Mouse (Mus musculus) testis, adult 2 months (tissue): Measurements from ENCODE around the gene Ube2g1. TPM values are rescaled to one million over a fixed set of nuclear protein-coding genes. Genes with fewer than 3 reads are reported as not detected.
A peak's percentile ranks its signal among the peaks of the same experiment; 100 is the strongest.

Experiments
- H3K27ac ChIP-seq: fragments of 200-500 bp; 2 replicates; pipeline ENCODE4 v1.5.1; 2012; ENCODE audit warnings: low read depth, low read length; ENCODE audit not compliant: control insufficient read depth, insufficient read depth
- H3K27me3 ChIP-seq: fragments of 200-500 bp; 2 replicates; pipeline ENCODE4 v1.6.1; 2012; ENCODE audit warnings: mild to moderate bottlenecking, low read length, moderate library complexity; ENCODE audit not compliant: control insufficient read depth, insufficient read depth
- H3K36me3 ChIP-seq: fragments of 200-500 bp; 2 replicates; pipeline ENCODE4 v1.6.1; 2012; ENCODE audit warnings: mild to moderate bottlenecking, low read length; ENCODE audit not compliant: control insufficient read depth, insufficient read depth
- H3K4me1 ChIP-seq: fragments of 200-500 bp; 2 replicates; pipeline ENCODE4 v1.6.1; 2012; ENCODE audit warnings: low read length; ENCODE audit not compliant: control insufficient read depth, insufficient read depth
- H3K4me3 ChIP-seq: fragments of 200-500 bp; 2 replicates; pipeline ENCODE4 v1.5.1; 2012; ENCODE audit warnings: low read depth, mild to moderate bottlenecking, low read length, moderate library complexity, mixed read lengths; ENCODE audit not compliant: control insufficient read depth
- CTCF ChIP-seq: fragments of 200-500 bp; IDR thresholded peaks from 2 replicates; pipeline ENCODE4 v1.5.1; 2012; ENCODE audit warnings: low read depth, mild to moderate bottlenecking, inconsistent platforms, low read length, moderate library complexity; ENCODE audit not compliant: control insufficient read depth, insufficient read depth, insufficient replicate concordance
- POLR2A ChIP-seq: fragments of 200-500 bp; IDR thresholded peaks from 2 replicates; pipeline ENCODE4 v1.6.1; 2012; ENCODE audit warnings: low read depth, mild to moderate bottlenecking, inconsistent platforms, low read length, moderate library complexity; ENCODE audit not compliant: control insufficient read depth
- polyA plus RNA-seq: library from polyadenylated mRNA; depleted of rRNA; stranded (reverse); fragments of >200 nt; gene quantifications from 2 replicates; pipeline ENCODE4 v1.2.3, GENCODE M21; 2012

Ube2g1 gene
- polyA plus RNA-seq, 1 experiment = 3.9 TPM

DNA sequence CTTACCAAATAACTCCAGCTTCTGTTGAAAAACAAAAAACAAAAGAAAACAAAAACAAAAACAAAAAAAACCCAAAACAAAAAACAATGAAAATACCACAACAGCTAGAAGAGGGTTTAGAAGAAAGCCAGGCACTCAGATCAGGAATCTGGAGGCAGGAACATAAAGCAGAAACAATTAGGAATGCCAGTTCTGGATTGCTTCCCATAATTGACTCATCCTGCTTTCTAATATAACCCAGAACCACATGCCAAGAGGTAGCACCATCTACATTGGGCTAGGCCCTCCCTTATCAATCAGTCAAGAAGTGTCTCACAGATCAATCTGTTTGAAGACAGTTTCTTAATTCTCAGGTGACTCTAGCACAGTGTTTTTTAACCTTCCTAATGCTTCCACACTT lies 73.6 kb downstream of the Ube2g1 start:
- TF ChIP-seq CTCF = no peak
- no peak for TF ChIP-seq POLR2A
- Histone ChIP-seq H3K4me1 (no peaks in the 10 kb centered on the region), H3K36me3 (no peaks in the 10 kb centered on the region; the same call in 1 of the 2 replicates), H3K4me3 (no peak overlapping the region), H3K27ac (no peak overlapping the region), H3K27me3 (no peaks in the 10 kb centered on the region)

DNA sequence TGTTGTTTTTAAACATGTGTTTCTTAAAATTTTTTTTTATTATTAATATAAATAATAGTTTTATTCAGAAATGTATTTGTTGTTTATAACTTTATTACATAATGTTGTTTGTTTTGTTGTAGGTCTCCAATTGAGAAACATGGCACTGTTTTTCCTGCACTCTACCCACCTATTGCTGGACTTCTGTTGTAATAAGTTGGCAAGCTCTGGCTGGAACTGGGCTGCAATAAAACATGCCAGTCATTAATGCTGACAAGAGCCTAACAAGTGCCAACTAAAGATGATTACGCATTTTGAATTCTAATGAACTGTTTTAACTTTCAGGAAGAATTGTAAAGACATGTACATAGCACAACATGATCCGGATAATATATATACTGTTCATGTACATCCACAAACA lies 76.3 kb downstream of the Ube2g1 start:
- Histone ChIP-seq H3K27me3 (no peaks in the 10 kb centered on the region), H3K4me3 (no peak overlapping the region), H3K27ac (no peak overlapping the region), H3K4me1 (no peaks in the 10 kb centered on the region), H3K36me3 (no peaks in the 10 kb centered on the region; the same call in 1 of the 2 replicates)
- TF ChIP-seq POLR2A = no peak
- TF ChIP-seq CTCF = no peak

DNA sequence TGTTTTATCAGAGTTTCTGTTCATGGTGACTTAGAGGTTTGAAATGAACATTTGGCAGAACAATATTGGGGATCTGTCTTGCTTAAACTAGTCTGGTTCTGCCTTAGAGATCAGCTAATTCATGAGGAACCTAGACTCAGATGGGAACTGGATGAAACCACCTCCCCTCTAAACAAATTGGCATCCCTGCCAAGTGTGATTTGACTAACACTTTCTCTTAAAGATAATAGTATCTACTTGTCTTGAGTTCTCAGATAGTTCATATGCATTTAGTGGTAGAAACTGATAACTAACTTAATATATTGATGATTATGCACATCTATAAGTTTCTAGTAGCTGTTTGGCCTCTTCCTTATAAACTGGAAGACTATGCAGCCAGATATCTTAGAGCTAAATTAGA lies 79.6 kb downstream of the Ube2g1 start:
- Histone ChIP-seq H3K4me3 (no peak overlapping the region), H3K27ac (no peak overlapping the region), H3K36me3 (no peaks in the 10 kb centered on the region; the same call in 1 of the 2 replicates), H3K27me3 (no peaks in the 10 kb centered on the region), H3K4me1 (no peaks in the 10 kb centered on the region; the same call in 1 of the 2 replicates)
- no peak for TF ChIP-seq POLR2A
- TF ChIP-seq CTCF = no peak

DNA sequence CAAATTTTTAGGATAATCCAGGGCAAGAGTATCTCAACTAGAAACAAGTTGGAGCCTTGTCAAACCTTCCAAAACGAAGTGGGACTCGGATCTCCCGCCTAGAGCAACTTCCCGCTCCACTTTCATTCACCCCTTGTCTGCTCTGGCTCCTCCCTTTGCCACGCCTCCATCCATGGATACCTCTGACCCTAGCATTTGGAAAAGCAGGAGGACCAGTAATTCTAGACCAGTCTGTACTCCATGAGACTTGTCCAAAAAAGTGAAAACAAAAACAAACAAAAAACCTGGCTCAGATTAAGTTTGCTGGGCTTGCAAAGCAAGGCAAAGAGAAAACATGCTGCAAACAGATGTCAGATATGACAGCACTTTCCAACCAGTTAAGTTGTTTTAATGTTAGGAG lies 81.2 kb downstream of the Ube2g1 start:
- H3K27ac ChIP-seq = no peak overlapping the region
- H3K36me3 ChIP-seq = no peaks in the 10 kb centered on the region; the same call in 1 of the 2 replicates
- H3K4me3 ChIP-seq = no peak overlapping the region
- H3K4me1 ChIP-seq = no peaks in the 10 kb centered on the region; the same call in none of the 2 replicates
- no peaks in the 10 kb centered on the region for H3K27me3 ChIP-seq
- TF ChIP-seq CTCF = no peak
- TF ChIP-seq POLR2A = no peak

DNA sequence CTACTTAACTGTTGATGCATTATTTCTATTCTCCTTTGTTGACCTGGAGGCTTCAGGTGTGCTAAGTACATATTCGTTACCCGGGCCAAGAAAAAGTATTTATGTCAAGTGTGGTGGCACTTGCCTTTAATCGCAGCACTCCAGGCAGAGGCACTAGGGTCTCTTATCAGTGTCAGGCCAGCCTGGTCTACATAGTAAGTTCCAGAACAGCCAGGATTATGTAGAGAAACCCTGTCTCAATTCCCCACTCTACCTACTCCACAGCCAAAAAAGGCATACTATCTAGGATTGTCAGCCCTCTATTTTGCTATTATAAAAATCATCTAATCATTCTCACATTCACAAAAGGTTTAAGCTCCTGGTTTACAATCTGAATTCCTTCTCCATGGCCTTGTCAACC lies 82.0 kb downstream of the Ube2g1 start:
- no peaks in the 10 kb centered on the region for H3K27me3 ChIP-seq
- TF ChIP-seq CTCF = no peak
- TF ChIP-seq POLR2A = no peak
- H3K27ac ChIP-seq = no peak overlapping the region
- no peak overlapping the region for H3K4me3 ChIP-seq
- no peaks in the 10 kb centered on the region; the same call in none of the 2 replicates for H3K4me1 ChIP-seq
- no peaks in the 10 kb centered on the region; the same call in none of the 2 replicates for H3K36me3 ChIP-seq

DNA sequence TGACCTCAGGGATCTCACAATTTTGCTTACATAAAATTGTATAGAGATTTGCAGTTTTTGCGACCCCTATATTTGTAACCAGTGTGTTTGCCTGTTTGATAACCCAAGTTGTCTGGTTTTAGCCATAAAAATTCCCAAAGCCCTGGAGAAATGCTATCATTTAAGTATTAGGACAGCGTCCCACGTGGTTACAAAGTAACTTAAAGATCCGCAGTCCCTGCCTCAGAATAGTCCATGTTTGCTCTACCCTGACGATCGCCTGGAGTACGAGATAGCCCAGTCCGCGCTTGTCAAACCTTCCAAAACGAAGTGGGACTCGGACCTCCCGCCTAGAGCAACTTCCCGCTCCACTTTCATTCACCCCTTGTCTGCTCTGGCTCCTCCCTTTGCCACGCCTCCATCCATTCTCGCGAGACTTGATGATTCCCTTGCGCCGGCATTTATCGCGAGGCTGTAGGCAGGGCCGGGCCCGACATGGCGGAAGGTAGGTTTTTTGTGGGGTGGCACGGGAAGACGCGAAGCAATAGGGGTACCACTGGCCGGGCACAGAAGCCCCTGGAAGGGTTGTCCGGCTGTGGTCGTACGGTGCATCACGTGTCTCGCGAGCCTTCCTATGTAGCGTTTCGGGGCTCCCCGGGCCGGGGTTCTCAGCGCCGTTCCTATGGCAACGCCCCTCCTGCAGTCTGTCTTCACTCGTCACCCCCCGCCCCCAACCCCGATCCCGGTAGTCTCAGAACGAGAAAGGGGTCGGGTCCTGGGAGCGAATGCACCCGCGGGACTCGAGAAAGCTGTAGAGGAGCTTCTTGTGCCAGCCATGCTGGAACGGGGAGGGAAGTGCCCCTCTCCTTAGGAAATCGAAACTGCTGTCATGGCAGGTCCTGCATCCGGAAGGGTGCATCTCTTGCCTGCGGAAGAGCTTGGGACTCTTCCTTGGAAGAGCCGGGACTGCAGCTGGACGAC lies 82.7 kb downstream of the Ube2g1 start, which contains the start of gene Ankfy1:
Gene Ankfy1 (plus strand): TSS at position 456 of the 960 bp plus-strand sequence.
- H3K27ac ChIP-seq = peak within 1 kb of the TSS; percentile 76
- no peaks in the 10 kb centered on the region; the same call in none of the 2 replicates for H3K4me1 ChIP-seq
- TF ChIP-seq CTCF (no peak), POLR2A (peak; percentile 89)
- peak within 1 kb of the TSS; percentile 90 for H3K4me3 ChIP-seq
- H3K27me3 ChIP-seq = no peaks in the 10 kb centered on the region
- no peaks in the 10 kb centered on the region; the same call in none of the 2 replicates for H3K36me3 ChIP-seq

DNA sequence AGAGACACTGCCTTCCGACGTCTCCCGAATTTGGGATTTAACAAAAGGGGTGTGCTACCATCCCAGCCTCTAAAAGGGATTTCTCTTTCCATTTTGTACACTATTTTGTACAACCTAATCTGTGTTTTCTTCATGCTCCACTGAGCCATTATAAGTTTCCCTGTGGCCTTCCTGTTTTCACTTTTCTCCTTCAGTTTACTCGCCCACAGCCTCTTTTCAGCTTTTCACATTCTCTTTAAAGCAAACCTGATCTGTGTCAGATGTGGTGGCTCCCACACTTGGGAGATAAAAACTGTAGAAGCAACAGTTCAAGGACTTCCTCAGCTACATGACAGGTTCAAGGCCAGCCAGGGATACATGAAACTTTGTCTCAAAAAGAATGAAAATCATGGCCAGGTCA lies 85.3 kb downstream of the Ube2g1 start:
- Histone ChIP-seq H3K36me3 (no peaks in the 10 kb centered on the region; the same call in 1 of the 2 replicates), H3K27ac (no peak overlapping the region), H3K27me3 (no peaks in the 10 kb centered on the region), H3K4me1 (no peaks in the 10 kb centered on the region; the same call in none of the 2 replicates), H3K4me3 (no peak overlapping the region)
- TF ChIP-seq CTCF = no peak
